Mouse (Mus musculus): Measurements from ENCODE around the gene Gm45716. TPM values are rescaled to one million over a fixed set of nuclear protein-coding genes. Genes with fewer than 3 reads are reported as not detected.

The Gm45716 gene
- polyA plus RNA-seq, 1 experiment = 17.3 TPM

DNA sequence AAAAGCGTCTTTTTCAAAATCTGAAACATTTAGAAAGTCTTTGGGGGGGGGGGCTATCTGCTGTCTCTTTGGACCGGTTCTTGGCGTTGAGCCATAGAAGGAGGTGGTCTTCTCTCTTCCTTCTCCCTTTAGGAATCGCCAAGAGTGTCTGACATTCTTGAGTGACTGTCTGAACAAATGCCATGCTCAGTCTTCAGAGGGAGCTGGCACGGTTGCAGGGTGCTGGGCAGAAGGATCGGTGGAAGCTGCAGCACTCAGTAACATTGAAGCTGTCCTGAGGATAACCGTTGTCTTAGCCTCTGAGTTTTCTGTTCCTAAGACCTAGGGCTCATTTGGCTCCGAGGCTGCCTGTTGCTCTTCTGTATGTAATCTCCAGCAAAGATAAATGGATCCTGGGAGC, 64.9 kb downstream of the Gm45716 start:
- no peak for TF ChIP-seq POLR2A (IDR thresholded peaks at IDR 0.05; ENCODE audit: borderline replicate concordance, extremely low read depth, insufficient read depth, insufficient read length, poor library complexity, severe bottlenecking)
- no peak for TF ChIP-seq CTCF (IDR thresholded peaks at IDR 0.05; ENCODE audit: borderline replicate concordance, extremely low read depth, insufficient read depth, insufficient read length)
- no peak for DNase-seq (ENCODE audit: low read depth)

DNA sequence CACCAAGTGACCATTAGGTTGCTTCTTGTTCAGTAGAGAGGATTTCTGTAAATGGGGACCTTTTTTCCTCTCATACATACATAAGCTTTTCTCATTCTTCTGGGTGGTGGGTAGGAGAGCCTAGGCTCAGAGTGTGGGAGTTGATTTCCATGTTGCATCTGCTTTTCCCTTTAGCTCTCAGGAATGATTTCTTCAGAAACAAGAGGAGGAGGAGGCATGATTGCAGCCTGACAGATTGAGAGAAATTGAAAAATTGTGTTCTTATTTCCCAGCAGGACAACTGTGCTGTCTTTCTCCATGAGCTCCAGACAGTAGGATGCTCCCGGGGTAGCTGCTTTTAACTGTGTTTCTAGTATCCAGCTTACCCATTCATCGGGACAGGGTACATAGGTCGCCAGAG, 67.1 kb downstream of the Gm45716 start:
- TF ChIP-seq CTCF (IDR thresholded peaks at IDR 0.05; ENCODE audit: borderline replicate concordance, extremely low read depth, insufficient read depth, insufficient read length) (no peak), POLR2A (IDR thresholded peaks at IDR 0.05; ENCODE audit: borderline replicate concordance, extremely low read depth, insufficient read depth, insufficient read length, poor library complexity, severe bottlenecking) (no peak)
- DNase-seq (ENCODE audit: low read depth) = no peak

DNA sequence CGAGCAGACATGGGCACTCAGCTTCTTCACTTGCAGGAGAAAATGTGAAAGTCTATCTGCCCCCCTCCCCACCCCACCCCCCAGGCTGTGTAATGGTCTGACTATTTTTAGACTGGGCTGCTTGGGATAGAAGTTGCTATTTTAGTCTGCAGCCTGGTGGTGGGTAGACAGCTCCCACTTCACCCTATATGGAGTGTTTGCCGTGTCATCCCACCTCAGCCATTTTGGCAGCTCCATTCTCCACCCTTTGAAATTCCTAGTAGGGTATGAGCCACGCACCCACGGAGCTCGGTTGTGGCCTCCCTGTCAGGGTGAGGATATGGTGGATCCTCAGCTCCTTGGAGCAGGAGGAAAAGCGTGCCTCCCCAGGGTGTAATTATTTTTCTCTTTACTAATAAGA, 68.2 kb downstream of the Gm45716 start:
- no peak for DNase-seq (ENCODE audit: low read depth)
- TF ChIP-seq CTCF (IDR thresholded peaks at IDR 0.05; ENCODE audit: borderline replicate concordance, extremely low read depth, insufficient read depth, insufficient read length) = no peak
- no peak for TF ChIP-seq POLR2A (IDR thresholded peaks at IDR 0.05; ENCODE audit: borderline replicate concordance, extremely low read depth, insufficient read depth, insufficient read length, poor library complexity, severe bottlenecking)

DNA sequence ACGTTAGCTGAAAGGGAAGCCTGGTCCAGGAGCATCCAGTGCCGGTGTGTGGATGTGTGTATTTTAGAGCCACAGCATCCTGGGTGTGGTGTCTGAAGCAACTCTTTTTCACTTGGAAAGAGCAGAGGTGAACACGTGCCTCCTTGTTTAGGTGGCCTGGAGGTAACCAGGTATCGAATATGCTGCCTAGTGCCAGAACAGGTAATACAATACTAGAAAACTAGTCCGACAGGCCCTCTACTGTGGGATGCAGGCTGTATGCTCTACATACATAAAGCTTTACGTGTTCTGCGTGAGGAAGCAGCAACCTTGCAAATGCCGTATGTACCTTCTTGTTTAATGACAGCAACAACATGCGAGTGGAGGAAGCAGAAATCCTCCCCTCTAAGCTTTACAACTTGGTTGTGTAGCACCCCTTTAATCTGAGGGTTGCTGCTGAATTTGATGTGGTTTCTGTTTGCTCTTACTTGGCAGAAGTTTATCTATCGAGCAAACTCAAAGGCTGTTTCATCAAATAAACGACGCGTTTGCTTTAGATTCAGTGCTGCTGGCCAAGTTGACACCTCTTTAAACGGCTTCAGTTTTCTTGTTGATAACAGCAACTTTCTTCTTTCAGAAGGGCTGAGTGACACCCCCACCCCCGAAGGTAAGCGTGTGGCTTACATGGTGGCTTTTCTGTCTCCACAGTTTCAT, 69.5 kb downstream of the Gm45716 start:
- TF ChIP-seq CTCF (IDR thresholded peaks at IDR 0.05; ENCODE audit: borderline replicate concordance, extremely low read depth, insufficient read depth, insufficient read length) = no peak
- no peak for TF ChIP-seq POLR2A (IDR thresholded peaks at IDR 0.05; ENCODE audit: borderline replicate concordance, extremely low read depth, insufficient read depth, insufficient read length, poor library complexity, severe bottlenecking)
- no peak for DNase-seq (ENCODE audit: low read depth)

DNA sequence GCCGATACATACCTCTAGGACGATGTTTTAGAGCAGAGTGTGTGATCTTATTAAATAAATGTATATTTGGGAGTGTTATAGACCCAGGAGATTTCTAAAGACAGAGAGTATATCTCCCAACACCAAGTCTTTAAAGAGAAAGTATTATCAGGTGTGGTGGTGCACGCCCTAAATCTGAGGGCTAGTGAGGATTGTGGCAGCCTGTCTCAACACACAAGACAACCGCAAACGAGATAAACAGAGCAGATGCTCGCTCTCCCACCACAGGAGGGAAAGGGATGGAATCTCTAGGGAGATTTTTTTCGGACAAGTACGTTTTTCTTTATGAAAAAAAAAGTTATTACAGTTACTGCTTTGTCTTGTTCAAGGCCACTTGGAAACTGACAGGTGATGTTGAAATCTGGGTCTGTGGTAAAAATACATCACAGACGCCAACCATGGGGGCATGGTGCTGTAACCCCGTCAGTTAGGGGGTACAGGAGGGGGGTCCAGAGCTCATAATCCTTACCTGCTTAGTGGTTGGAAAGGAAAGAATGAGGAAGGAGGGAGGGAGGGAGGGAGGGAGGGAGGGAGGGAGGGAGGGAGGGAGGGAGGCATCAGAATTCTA, 70.9 kb downstream of the Gm45716 start:
- DNase-seq (ENCODE audit: low read depth) = no peak
- TF ChIP-seq CTCF (IDR thresholded peaks at IDR 0.05; ENCODE audit: borderline replicate concordance, extremely low read depth, insufficient read depth, insufficient read length) (no peak), POLR2A (IDR thresholded peaks at IDR 0.05; ENCODE audit: borderline replicate concordance, extremely low read depth, insufficient read depth, insufficient read length, poor library complexity, severe bottlenecking) (no peak)

DNA sequence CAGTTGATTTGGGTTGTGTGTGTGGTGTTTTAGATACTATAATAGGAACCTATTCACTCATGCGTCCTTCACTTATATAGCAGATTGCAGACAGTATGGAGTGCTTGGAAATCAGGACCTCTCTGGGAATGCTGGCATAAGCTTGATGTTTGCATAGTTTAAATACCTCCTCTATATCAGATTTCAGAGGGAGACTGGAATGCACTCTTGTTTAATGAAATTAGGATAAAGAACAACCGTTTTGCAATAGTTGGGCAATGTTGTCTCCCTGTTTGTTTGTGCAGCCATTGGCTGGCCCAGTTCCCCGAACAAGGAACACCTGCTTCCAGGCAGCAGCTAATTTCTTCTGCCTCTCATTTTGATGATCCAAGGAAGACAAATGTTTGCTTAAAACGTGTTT, 71.6 kb downstream of the Gm45716 start:
- TF ChIP-seq POLR2A (IDR thresholded peaks at IDR 0.05; ENCODE audit: borderline replicate concordance, extremely low read depth, insufficient read depth, insufficient read length, poor library complexity, severe bottlenecking) (no peak), CTCF (IDR thresholded peaks at IDR 0.05; ENCODE audit: borderline replicate concordance, extremely low read depth, insufficient read depth, insufficient read length) (no peak)
- peak; percentile 35 for DNase-seq (ENCODE audit: low read depth)

DNA sequence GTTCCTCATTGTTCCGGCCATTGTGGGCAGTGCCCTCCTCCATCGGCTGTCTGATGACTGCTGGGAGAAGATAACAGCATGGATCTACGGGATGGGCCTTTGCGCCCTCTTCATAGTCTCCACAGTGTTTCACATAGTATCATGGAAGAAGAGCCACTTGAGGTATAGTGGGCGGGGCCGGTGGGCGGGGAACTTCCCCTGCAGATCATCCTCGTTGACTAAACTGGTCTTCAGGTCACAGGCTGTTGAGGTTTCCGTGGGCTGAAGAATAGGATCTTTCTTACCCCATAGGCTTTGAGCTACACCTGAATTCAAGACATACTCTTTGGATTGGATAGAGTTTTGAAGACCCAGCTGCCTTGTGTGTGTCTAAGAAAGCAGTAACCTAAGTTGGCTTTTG, 72.3 kb downstream of the Gm45716 start:
- TF ChIP-seq POLR2A (IDR thresholded peaks at IDR 0.05; ENCODE audit: borderline replicate concordance, extremely low read depth, insufficient read depth, insufficient read length, poor library complexity, severe bottlenecking) (no peak), CTCF (IDR thresholded peaks at IDR 0.05; ENCODE audit: borderline replicate concordance, extremely low read depth, insufficient read depth, insufficient read length) (no peak)
- no peak for DNase-seq (ENCODE audit: low read depth)

DNA sequence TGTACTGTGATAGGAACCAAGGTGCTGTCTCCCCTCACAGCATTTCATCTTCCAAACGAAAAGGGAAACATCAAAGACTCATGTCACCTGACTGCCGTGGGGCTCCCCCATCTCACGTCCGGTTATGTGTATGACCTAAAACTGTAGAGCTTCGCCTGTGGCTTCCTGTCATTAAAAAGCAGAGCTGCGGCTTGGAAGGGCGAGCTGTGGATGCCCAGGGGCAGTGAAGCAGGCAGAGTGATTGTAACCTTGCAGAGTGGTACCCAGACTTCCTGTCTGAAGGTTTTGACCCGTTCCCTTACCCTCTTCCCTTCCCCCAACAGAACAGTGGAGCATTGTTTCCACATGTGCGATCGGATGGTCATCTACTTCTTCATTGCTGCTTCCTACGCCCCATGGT, 76.7 kb downstream of the Gm45716 start:
- DNase-seq (ENCODE audit: low read depth) = no peak
- TF ChIP-seq POLR2A (IDR thresholded peaks at IDR 0.05; ENCODE audit: borderline replicate concordance, extremely low read depth, insufficient read depth, insufficient read length, poor library complexity, severe bottlenecking) (no peak), CTCF (IDR thresholded peaks at IDR 0.05; ENCODE audit: borderline replicate concordance, extremely low read depth, insufficient read depth, insufficient read length) (no peak)

DNA sequence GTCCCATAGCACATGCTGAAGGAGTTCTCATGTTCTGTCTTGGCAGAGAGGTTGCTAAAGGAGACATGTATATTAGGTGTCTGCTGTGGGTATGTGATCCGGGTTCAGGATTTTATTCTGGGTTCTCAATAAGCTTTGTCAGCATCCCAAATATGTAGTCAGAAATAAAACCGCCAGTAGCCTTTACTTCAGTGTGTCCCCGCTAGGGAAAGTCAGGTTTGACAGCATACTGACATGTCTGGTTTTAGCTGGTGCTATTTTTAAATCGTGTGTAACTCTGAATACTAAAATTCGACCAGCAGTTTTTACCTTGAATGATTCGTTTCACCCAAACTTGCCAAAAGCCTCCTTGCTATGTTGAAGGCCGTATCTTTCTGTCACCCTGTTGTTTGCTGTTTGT, 78.1 kb downstream of the Gm45716 start:
- TF ChIP-seq CTCF (IDR thresholded peaks at IDR 0.05; ENCODE audit: borderline replicate concordance, extremely low read depth, insufficient read depth, insufficient read length) (no peak), POLR2A (IDR thresholded peaks at IDR 0.05; ENCODE audit: borderline replicate concordance, extremely low read depth, insufficient read depth, insufficient read length, poor library complexity, severe bottlenecking) (no peak)

DNA sequence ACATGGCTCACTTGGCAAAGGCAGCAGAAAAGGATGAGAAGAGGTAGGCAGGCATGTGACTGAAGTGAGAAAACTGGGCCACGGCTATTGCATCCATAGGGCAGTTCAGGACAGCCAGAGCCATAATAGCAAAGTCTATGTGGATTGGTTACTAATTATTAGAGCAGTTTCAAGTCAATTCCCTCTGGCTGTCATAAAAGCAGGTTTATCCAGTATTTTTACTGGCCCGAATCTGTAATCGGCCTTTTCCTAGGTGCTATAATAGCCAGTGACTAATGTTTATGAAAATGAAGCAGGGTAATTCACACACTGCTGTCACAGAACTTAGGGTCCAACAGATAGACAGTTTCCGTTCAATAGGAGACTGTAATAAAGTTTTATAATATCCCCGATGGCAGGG, 81.5 kb downstream of the Gm45716 start:
- TF ChIP-seq CTCF (IDR thresholded peaks at IDR 0.05; ENCODE audit: borderline replicate concordance, extremely low read depth, insufficient read depth, insufficient read length) (no peak), POLR2A (IDR thresholded peaks at IDR 0.05; ENCODE audit: borderline replicate concordance, extremely low read depth, insufficient read depth, insufficient read length, poor library complexity, severe bottlenecking) (no peak)
- DNase-seq (ENCODE audit: low read depth) = no peak

More for the DNA sequence above, 78.1 kb downstream of the Gm45716 start:
- DNase-seq (ENCODE audit: low read depth) = no peak

DNA sequence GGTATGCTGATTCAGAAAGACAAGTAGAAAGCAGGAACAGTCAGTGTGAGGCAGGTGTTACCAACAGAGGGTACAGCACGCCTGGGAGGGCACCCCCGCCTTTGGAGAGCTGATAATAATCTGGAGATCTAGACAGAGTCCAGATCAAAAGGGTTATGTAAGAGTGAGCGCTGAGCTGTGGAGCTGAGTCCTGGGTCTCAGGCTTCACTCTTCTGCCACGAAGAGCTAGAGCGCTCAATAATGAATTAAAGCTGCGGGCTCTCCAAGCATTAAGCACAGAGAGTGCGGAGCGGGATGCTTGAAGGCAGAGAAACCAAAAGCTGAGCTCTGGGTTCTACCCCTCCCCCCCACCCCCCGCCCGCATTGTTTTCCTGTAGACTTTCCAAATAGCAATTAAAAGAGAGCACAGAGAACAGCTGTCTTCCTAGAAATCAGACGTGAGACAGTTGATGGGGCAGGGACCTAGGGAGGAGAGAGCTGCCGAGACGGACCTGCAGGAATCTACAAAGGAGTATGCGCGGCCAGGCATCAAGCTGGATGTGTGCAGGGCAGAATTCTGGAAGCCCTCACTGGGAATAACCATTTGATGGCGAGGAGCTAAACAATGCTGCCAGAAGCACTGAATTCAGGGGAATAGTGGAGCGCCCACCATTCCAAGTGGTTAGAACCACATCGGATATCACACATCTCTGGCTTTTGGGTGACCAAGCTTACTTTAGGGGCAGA, 82.1 kb downstream of the Gm45716 start:
- peak; percentile 60 for DNase-seq (ENCODE audit: low read depth)
- TF ChIP-seq POLR2A (IDR thresholded peaks at IDR 0.05; ENCODE audit: borderline replicate concordance, extremely low read depth, insufficient read depth, insufficient read length, poor library complexity, severe bottlenecking) (no peak), CTCF (IDR thresholded peaks at IDR 0.05; ENCODE audit: borderline replicate concordance, extremely low read depth, insufficient read depth, insufficient read length) (no peak)
